Mouse (Mus musculus) brain, embryonic 14.5 days (tissue): ENCODE measurements around the gene Plcl2. TPM values are rescaled to one million over a fixed set of nuclear protein-coding genes. Genes with fewer than 3 reads are reported as not detected.
"Not testable (repeated sequence)": the region's sequence is repeated elsewhere in the genome, so short reads cannot be mapped to it uniquely, and the experiment has no call there.

Source experiments
- DNase-seq: peaks from one replicate; pipeline ENCODE4 v3.0.0-alpha.2; 2011; ENCODE audit warnings: low read depth
- CTCF ChIP-seq: fragments of 200-500 bp; IDR thresholded peaks from 2 replicates; pipeline ENCODE4 v1.5.1; 2012; ENCODE audit warnings: inconsistent platforms, mild to moderate bottlenecking, moderate library complexity, borderline replicate concordance; ENCODE audit not compliant: insufficient read depth, insufficient read length; ENCODE audit errors: extremely low read depth
- POLR2A ChIP-seq: fragments of 200-500 bp; IDR thresholded peaks from 2 replicates; pipeline ENCODE4 v1.6.1; 2012; ENCODE audit warnings: mild to moderate bottlenecking, inconsistent platforms, borderline replicate concordance; ENCODE audit not compliant: poor library complexity, insufficient read depth, insufficient read length, severe bottlenecking; ENCODE audit errors: extremely low read depth
- polyA plus RNA-seq: library from polyadenylated mRNA; depleted of rRNA; stranded (reverse); fragments of >200 nt; gene quantifications from 2 replicates; pipeline ENCODE4 v1.2.3, GENCODE M21; 2012

The Plcl2 gene
- polyA plus RNA-seq, 1 experiment, result 20.2 TPM

- no peak for DNase-seq
- TF ChIP-seq CTCF (no peak), POLR2A (no peak)
Observed at GRCm38 (mm10) chr17:50677334-50677733, 168.1 kb downstream of the Plcl2 start.

DNA sequence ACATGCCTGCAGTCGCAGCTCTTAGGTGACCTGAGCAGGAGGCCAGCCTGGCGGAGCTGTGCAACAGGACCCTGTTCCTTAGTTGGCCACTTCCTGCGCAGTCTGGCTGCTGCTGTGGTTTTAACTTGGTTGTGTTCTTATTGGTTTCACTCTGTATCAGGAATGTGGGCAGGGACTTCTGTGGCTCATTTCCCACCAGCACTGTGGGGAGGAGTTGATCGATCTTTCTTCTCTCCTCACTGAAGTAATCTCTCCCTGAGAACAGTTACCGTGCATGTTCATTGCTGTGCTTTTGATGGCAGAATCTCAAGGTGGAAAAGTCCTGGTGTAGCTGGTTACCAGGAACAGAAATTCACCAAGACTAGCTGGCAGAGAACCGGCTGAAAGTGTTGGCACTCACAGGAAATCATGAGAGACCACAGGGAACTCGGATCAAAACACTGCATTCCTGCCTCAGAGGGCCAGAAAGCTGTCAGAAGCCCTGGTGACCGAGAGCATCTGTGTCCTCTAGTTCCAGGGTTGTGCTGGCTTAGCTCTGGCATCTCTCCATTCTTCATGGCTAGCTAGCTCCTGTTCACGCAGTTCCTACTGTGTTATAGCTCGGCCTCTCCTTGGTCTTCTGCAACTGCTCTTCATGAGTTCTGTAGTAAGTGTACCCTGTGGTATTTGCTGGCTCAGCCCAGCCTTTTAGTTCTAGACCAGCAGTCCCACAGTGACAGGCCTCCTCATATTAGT is 168.9 kb downstream of the Plcl2 start:
- DNase-seq, result no peak
- TF ChIP-seq CTCF (no peak), POLR2A (no peak)

GRCm38 (mm10) chr17:50678748-50679147 is 169.5 kb downstream of the Plcl2 start:
- peak; percentile 47 for DNase-seq

GRCm38 (mm10) chr17:50679613-50680534 is 170.7 kb downstream of the Plcl2 start:
- TF ChIP-seq POLR2A (no peak), CTCF (no peak)
- DNase-seq, result no peak

More at GRCm38 (mm10) chr17:50678748-50679147, 169.5 kb downstream of the Plcl2 start:
- TF ChIP-seq POLR2A (no peak), CTCF (no peak)

DNA sequence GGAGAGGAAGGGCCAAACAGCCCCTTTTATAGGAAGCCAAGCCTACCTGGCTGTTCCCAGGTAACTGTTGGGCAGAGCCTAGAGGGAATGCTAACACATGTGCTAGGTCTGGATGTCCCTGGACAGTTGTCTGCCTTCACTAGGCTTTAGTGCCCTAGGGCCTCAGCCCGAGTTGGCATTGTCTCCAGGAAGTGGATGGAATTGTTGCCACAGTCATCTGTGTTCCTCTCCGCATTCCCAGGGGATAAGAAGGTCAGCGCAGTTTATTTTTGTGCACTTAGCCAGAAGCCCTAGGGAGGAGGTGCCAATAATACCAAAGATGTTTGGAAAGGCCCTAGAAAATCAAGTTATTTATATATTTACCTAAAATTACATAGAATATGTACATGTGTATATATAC is 173.5 kb downstream of the Plcl2 start:
- TF ChIP-seq POLR2A (no peak), CTCF (no peak)

GRCm38 (mm10) chr17:50684960-50685645 is 175.9 kb downstream of the Plcl2 start:
- no peak for DNase-seq
- TF ChIP-seq POLR2A (no peak), CTCF (no peak)

More for the DNA sequence above, 173.5 kb downstream of the Plcl2 start:
- DNase-seq, result no peak

GRCm38 (mm10) chr17:50687670-50688069 is 178.5 kb downstream of the Plcl2 start:
- DNase-seq, result no peak
- TF ChIP-seq POLR2A (no peak), CTCF (no peak)

GRCm38 (mm10) chr17:50688135-50688534 is 178.9 kb downstream of the Plcl2 start:
- TF ChIP-seq POLR2A (no peak), CTCF (no peak)

DNA sequence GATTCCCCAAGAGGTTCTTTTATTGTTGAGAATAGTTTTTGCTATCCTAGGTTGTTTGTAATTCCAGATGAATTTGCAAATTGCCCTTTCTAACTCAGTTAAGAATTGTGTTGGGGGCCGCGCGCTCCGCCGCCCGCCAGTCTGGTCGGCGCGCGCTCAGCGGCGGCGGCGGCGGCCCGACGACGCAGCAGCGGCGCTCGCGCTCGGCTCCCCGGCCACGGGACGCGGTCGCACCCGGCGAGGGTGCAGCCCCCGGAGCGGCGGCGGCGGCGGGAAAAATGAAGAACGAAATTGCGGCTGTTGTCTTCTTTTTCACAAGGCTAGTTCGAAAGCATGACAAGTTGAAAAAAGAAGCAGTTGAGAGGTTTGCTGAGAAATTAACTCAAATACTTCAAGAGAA is 189.2 kb downstream of the Plcl2 start:
- not testable (repeated sequence) for DNase-seq

More at GRCm38 (mm10) chr17:50688135-50688534, 178.9 kb downstream of the Plcl2 start:
- DNase-seq, result no peak

DNA sequence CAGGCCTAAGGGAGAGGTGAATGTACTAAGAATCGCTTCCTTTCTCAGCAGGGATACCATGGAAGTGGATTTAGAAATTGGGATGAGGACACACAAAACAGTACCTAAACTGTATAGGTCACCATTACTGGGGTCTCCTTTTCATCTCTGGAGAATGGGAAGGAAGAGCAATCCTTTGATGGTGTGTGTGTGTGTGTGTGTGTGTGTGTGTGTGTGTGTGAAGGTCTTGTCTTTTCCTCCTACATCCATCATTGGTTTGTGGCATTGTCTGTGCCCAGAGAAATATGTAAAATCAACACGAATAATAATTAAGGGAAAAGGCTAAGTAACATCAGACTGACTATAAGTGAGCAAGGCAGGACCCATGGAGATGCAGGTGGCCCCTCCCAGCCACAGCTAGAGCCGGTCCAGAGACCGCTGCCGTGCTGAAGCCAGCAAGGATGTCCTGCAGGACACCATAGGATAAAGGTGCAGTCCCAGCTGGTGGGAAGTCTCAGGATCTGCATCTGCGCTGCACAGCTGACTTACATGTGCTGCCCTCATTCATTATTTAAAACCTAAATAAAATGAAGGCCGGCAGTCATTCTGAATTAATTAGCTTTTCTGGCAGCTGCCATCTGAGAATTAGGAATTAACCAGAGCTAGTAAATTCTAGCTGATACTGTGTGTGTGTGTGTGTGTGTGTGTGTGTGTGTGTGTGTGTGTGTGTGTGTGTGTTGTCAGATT is 201.5 kb downstream of the Plcl2 start:
- no peak for TF ChIP-seq POLR2A
- TF ChIP-seq CTCF, result no peak
- peak; percentile 84 for DNase-seq

DNA sequence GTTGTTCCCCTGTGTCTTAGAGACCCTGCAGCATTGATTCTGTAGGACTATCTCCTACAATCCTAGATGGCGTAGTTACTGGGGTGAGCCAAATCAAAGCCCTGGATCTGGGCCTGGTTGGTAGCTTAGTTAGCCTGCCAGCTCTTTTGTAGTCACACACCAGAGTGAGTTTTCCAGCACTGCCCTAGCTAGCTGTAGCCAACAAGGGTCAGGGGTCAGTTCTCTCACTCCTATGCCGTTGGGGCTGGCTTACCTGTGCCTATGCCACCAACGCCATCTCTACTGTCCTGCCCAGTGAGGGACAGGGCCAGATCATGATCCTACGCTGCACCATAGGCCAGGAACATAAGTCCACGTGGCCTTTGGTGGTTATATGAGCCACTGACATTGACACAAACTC is 208.4 kb downstream of the Plcl2 start:
- DNase-seq, result no peak
- no peak for TF ChIP-seq POLR2A
- TF ChIP-seq CTCF, result no peak

DNA sequence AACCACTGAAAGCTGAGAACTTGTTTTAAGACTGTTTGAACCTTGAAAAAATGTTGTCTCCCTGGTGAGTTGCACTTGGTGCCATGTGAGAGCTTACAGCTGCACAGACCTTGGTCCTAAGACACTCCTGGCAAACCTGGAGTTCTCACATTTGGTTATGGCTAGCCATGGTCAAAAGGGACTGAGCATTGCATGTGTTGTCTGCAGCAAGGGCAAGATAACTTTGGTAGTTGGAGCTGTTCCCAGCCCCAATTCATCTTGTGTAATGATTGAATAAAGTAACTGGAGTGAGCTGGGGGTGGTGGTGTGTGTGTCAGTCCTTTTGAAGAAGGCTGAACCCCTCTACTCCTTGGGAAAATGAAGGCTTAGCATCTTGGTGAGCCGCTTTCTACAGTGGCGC is 215.2 kb downstream of the Plcl2 start:
- DNase-seq, result no peak
- TF ChIP-seq POLR2A (no peak), CTCF (no peak)
